Mouse (Mus musculus) heart, adult 8-10 months (tissue): ENCODE results near the gene Esr1. TPM values are rescaled to one million over a fixed set of nuclear protein-coding genes. Genes with fewer than 3 reads are reported as not detected.

ENCODE experiments used
- DNase-seq: peaks from one replicate; pipeline ENCODE4 v3.0.0; 2022; ENCODE audit warnings: low spot score
- total RNA-seq, 4 experiments: library from RNA; stranded (reverse); gene quantifications; 2 replicates each; pipeline ENCODE4 v1.2.4; 2022

Esr1 gene
- total RNA-seq, 4 experiments from 2014 or later: 0.90 to 1.1 (median 1.0) TPM

DNA sequence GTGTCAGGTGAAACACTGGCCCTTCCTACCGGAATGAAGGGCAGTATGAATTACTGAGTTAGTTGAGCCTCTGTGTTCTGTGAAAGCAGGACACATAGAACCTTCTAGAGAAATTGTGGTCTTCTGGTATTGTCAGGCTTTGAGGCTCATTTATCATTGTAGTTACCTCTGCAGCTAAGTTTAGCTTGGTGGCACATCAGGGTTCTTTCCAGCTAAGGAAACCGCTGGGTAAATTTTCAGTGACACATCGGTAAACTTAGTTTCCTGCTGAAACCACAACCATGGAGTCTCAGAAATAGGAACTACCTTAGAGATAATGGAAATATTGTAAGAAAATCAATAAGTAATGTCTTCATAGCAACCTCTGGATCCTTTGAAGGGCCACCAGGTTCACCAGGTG is 366.0 kb downstream of the Esr1 start:
- no peak for DNase-seq

DNA sequence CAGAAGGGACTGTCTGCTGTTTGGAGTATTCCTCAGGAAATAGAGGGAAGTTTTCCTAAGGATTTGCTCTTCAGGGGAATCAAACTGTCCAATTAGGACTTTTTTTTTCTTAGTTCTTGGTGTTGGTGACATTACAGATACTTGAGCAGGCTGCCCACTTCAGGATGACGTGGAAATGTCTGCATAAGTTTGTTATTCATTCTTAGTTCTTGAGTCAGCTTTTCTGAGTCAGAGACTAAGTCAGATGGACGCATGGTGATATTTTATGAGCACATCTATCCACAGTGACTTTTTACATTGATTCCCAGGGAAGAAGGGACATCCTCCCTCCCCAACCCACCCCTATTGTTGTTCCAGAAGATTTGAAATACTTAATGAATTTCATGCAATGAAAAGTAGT is 372.5 kb downstream of the Esr1 start:
- no peak for DNase-seq

DNA sequence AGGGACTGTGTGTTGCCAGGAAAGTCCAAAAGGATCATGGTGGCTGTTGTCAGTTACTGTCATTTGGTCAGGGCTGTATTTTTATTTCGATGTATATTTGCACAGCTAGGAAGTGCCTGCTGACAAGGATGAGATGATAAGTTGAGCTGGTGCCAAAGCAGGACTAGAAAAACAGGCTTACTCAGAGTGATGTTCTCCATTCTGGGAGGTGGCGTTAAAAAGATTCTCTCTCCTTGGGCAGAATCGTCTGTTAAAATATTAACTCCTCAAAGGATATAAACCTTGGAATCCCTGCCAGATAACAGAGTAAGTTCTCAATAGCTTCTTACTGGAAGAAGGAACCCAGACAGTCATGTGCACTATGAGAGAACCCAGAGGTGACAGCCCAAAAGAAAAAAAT is 382.4 kb downstream of the Esr1 start:
- DNase-seq: no peak

DNA sequence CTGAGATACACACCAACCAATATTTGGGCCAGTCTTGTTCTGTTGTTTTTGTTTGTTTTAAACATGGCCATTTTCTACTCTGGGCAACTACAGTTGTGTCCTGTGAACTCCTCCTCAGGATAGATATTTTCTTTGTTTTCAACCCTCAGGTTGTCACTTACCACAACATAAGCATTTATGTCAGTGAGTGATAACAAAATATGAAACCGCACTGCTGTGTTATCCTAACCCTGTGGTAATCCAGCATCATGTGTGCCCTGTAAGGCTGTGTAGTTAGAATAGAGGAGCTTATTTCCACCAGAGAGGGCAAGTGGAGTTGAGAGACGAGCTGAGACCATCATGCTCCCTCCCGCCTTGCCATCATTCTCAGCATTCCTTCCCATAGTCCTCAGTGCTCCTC is 385.2 kb downstream of the Esr1 start:
- DNase-seq: no peak

DNA sequence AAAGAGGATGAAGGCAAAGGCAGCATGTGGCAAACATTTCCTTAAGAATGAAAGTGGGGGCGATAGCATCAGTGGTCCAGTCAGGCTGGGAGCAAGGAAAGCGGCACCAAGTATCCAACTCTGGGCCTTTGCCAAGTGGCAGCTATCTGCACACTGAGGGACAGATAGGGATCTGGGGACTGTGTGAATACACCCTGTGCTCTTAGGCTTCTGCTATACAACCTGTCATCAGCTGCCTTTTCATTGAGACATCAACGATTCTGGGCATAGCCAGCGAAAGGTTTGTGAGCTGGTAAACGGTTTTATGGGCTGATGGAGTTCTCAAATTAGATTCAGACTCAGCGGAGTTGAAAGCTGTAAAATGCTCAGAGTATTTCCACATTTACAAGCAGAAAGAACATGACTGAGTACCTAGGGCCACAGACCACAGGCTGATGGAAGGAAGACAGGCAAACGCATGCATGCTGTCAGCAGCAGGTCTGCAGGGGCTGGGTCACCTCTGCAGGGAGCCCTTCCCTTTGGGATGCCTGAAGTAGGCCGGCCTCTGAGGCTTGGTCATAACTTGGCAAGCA is 397.5 kb downstream of the Esr1 start:
- no peak for DNase-seq

DNA sequence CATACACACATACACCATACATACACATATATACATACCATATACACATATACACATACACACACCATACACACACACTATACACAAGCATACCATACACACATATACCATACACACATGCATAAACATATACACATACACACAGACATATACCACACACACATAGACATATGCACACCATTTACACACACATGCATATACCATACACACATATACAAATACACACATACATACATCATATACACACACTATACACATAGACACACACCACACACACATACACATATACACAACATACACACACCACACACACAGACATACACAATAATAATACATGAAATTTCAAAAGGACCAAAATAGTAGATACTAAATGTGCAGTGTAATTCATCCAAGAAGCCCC is 400.6 kb downstream of the Esr1 start:
- no peak for DNase-seq

DNA sequence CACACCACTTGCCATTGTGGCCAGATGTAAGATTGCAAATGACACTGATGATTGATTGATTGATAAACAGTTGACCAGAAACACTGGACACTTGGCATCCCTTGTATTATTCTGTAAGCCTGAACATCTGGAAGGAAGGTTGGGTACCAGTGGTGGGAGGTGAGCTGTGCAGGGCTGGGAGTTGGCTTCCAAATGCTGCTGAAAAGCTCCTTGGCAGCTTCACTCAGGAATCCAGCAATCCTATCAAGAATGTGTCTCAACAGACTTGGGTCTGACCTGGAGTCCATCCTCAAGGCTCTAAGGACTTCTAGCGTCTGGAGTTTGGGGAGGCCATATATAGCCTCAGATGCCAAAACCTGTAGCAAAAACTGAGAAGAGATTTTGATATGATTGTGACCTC is 403.6 kb downstream of the Esr1 start:
- DNase-seq: no peak

DNA sequence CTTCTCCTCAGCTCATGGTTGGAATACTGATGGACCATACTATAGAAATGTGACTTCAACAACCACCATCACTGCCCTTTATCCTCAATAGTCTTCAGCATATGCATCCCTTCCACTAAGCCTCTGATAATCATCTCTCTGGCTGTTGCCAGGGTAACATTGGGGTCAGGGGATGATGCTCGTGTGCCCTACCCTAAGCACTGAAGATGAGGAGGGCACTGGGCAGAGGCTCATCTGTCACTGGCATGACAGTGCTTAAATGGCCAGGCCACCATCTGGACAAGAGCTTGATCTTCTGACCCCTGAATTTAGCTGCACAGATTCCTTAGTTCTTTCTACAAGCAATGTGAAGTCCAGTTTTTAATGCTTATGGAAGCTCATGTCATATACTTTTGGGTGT is 405.8 kb downstream of the Esr1 start:
- no peak for DNase-seq

DNA sequence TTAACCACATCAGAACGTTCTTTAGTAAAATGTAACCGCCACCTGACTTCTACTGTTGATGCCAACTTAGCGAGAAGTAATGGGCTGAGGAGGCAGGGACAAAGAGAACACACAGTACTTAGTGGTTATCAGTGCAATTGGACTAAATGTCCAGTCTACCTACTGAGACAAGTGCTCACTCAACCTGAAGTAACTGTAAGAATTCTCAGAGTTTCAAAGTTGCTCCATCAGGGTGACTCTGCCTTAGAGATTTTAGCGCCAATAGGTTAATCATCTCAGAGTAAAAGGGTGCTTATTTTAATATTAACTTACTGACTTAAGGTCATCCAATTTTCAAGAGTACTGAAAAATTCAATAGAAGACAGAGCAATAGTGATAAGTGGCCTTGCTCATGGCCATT is 414.5 kb downstream of the Esr1 start:
- no peak for DNase-seq

DNA sequence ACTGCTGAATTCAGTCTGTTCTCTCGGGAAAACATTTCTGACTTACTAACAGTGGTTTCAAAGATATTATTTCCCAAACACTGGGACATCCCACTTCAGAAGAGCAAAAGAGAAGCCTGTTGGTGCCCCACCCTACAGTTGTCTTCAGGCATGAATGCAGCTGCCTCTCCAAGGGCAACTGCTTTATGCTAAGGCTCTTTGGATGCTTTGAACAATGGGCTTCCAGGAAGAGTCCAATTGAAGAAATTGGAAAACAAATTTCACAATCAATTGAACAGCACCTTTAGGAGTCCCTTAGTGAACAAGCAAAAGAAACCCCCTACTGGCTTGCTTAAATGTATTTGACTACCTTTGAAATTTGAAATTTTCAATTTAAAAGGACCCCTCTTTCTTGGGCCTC is 415.8 kb downstream of the Esr1 start:
- DNase-seq: no peak

DNA sequence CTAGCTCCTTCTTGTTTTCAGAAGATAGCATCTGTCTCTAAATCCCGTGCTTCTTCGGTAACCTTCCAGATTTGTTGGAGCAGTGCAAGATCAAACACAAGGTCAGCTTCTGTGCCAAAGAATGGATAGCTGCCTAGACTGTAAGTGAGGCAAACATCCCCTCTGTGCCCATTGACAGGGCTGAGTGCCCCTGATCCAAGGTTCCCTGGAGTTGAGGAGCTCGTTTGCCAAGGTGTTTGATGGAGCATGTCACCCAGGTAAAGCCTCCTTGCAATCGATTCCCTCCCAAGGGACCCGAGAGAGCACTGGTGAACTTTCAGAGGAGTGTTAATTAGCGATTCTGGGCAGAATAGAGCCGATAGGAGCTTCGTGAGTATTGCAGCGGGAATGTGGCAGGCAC is 416.9 kb downstream of the Esr1 start:
- no peak for DNase-seq

DNA sequence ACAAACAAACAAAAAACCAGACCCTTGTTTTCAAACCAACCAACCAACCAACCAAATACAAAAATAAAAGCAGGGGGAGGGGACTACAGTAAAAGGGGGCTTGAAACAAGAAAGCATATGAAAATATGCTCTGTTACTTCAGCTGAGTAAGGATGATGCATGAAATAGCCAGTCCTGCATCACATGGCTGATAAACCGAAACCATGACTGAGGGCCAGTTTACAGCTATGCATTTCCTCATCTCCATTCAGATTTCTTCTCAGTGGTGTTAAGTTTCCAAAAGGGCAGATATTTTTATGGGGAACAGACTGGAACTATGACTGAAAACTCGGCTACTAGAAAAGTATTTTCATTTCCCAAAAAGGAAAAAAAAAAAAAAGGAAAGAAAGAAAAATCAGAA is 417.8 kb downstream of the Esr1 start:
- no peak for DNase-seq

DNA sequence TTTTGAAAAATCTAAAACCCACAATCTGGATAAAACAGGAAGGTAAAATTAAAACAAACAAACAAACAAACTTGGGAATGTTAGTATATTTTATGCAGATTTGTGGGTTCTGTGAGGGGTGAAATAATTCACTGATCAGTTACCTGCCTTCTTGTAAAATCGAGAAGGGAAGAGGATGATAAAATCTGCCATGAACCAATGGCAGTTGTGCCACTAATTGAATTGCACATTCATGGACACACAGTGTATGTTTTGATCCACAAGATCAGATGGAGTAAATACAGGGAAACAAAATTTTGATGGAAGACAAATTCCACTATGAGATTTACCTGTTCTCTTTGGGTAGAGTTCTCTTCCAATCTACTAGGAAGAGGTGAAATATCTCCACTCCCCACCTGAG is 418.5 kb downstream of the Esr1 start:
- no peak for DNase-seq

DNA sequence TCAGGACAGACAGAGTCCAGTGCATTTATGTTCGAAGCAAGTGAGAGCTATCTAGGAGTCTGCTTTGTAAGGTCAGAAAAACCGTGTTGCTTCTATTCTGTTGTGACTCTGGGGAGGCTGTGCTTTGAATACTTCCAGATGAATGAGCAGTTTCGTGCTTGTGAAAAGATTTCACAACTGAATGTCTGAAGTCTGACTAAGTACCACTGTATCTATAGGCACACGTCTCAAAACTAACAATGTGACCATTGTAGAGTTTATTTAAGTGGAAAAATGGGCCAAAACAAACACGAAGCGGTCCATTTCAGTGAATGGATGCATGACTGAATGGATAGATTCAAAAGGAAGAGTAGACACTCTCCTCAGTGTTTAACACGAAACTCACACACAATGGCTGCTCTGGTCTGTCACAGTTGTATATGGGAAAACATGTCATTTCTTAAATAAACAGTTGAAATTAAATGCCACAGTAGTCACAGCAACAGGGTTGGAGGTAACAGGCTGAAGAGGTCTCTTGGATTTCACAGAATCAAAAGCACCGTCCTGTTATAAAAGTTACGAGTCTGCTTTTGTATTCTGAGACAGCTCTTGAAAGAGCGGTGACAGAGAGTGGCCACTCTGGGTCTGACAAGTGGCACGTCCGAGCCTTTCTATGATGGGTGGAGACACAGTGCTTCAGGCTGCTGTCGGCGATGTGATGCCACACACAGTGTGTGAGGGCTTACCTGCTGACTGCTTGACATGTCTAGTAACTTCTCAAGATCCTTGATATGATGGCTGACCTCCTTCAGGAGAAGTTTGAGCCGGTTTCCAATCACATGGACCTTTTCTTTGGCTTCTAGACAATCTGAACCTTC is 421.0 kb downstream of the Esr1 start:
- DNase-seq: no peak

DNA sequence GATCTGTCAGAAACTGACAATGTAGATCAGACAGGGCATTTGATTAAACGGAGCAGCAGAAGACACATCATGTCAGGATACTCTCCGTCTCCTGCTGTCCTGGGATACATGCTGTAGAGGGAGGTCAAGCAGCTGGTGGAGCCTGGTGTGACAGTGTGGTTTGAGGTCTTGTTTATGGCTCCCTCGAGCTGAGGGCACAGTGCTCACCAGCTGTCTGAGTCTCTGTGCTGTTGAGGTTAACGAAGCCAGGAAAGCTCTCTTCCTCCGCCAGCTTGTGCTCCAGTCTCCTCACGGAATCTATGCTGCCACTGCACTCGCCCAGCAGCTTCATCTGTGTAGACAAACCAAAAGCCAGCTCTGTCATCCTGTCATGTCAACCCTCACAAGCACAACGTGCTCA is 429.9 kb downstream of the Esr1 start:
- DNase-seq: no peak

DNA sequence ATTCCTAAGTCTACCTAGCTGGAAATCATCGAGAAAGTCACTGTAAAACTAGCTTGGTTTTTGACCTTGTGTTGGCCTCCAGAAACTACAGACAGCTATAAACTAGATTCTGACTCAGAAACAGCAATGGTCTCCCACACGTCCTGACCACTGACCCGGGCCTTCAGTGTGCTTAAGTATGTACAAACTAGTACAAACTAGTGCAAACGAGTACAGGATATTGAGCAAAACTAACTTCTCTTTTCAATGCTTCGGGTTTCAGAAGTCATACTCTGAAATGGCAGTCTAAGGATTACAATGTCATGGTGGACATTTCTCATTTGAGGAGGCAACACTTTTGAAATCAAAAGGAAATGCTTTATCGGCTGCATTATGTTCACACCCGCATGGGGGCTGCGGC is 433.1 kb downstream of the Esr1 start:
- DNase-seq: no peak

DNA sequence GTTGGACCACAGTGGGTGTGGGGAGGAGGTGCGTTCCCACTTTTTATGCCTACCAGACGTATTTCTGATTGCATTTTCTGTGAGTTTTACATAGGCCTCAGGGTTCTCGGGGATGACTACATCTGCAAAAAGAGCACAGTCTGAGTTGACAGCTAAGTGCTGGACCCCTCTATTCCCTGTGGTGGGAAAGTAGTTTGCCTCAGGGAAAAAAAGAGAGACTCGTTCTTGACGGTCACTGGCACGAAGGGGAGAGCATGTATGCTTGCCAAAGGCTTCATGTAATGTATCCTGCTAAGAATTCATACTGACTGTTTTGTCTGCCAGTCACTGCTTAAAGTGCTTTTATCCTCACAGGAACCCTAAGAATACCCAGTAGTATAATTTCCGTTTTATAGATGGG is 433.8 kb downstream of the Esr1 start:
- DNase-seq: no peak

DNA sequence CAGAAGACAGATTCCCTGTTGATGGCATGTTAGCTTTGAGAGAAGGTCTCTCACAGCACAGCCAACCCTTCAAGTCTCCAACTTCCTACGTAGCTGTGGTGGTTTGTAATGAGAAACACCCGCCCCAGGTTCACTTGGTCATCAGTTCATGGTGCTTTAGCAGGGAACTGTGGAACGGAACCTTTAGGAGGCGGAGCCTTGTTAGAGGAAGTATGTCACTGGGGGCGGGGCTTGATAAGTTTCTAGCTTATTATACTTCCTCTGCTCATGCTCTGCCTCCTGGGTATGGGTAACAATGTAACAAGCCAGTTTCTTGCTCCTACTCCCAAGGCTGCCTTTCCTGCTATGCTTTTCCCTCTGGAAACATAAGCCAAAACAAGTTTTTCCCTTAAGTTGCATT is 434.3 kb downstream of the Esr1 start:
- DNase-seq: no peak

Other genes starting within 250 kb of the Esr1 start
- gene Zbtb2, start 223.5 kb upstream of the Esr1 start, total RNA-seq: 1 to 10 TPM; 5.4 to 6.9 (median 5.7) TPM
- gene Rmnd1, start 179.2 kb upstream of the Esr1 start, total RNA-seq: 10 to 100 TPM; 62.1 to 76.7 (median 69.4) TPM
- 10 to 100 TPM in 1 of 4 experiments, 1 to 10 TPM in 3; 7.8 to 11.7 (median 9.1) TPM for gene Armt1, start 179.1 kb upstream of the Esr1 start, total RNA-seq
- under 1 TPM; 0.16 to 0.34 (median 0.23) TPM for gene Ccdc170, start 129.1 kb upstream of the Esr1 start, total RNA-seq